Mouse (Mus musculus): ENCODE measurements around the gene Hoxa9.

GRCm38 (mm10) chr6:52180213-52180710 is 50.6 kb downstream of the Hoxa9 start:
- TF ChIP-seq POLR2A (IDR thresholded peaks at IDR 0.05; ENCODE audit: insufficient read length, low read depth) (no peak), MAX (IDR thresholded peaks at IDR 0.05; ENCODE audit: low read depth) (no peak), MYOG (IDR thresholded peaks at IDR 0.05; ENCODE audit: control insufficient read depth in 1 of 3, insufficient read depth in 1 of 3, insufficient read length in 2 of 3, low read depth in 2 of 3) (no peak), TCF12 (IDR thresholded peaks at IDR 0.05; ENCODE audit: insufficient read depth, poor library complexity, severe bottlenecking) (no peak), E2F4 (IDR thresholded peaks at IDR 0.05; ENCODE audit: insufficient read depth) (no peak), USF1 (IDR thresholded peaks at IDR 0.05; ENCODE audit: low read depth) (no peak), CEBPB (IDR thresholded peaks at IDR 0.05; ENCODE audit: insufficient read depth, poor library complexity, severe bottlenecking) (no peak), SRF (IDR thresholded peaks at IDR 0.05; ENCODE audit: control insufficient read depth, insufficient read length, low read depth) (no peak), POLR2AphosphoS2 (IDR thresholded peaks at IDR 0.05; ENCODE audit: insufficient read length, low read depth) (no peak), MYOD1 (IDR thresholded peaks at IDR 0.05; ENCODE audit: control insufficient read depth in 1 of 3, insufficient read length in 2 of 3, low read depth in 2 of 3) (no peak)
